Mouse (Mus musculus) intestine, embryonic 15.5 days (tissue): ENCODE results near the gene Gapvd1. TPM values are rescaled to one million over a fixed set of nuclear protein-coding genes. Genes with fewer than 3 reads are reported as not detected.

Experiments used
- ATAC-seq: fragments of 200-750 bp; cut with Nextera tagmentation; 2 replicates; pipeline ENCODE4 v1.8.0; 2017; ENCODE audit warnings: moderate TSS enrichment, moderate library complexity
- H3K27ac ChIP-seq: fragments of 300-500 bp; sonication (generic); 2 replicates; pipeline ENCODE4 v1.5.1; 2015; ENCODE audit warnings: mild to moderate bottlenecking, inconsistent platforms
- H3K27me3 ChIP-seq: fragments of 300-500 bp; sonication (generic); replicated peaks from 2 replicates; pipeline ENCODE4 v1.6.1; 2015; ENCODE audit warnings: inconsistent platforms
- H3K36me3 ChIP-seq: fragments of 300-500 bp; sonication (generic); 2 replicates; pipeline ENCODE4 v1.6.1; 2015; ENCODE audit warnings: inconsistent platforms
- H3K4me1 ChIP-seq: fragments of 300-500 bp; sonication (generic); replicated peaks from 2 replicates; pipeline ENCODE4 v1.6.1; 2015; ENCODE audit warnings: inconsistent platforms
- H3K4me2 ChIP-seq: fragments of 300-500 bp; sonication (generic); replicated peaks from 2 replicates; pipeline ENCODE4 v1.6.1; 2015; ENCODE audit warnings: mild to moderate bottlenecking, inconsistent platforms
- H3K4me3 ChIP-seq: fragments of 300-500 bp; sonication (generic); replicated peaks from 2 replicates; pipeline ENCODE4 v1.5.1; 2015; ENCODE audit warnings: inconsistent platforms
- H3K9ac ChIP-seq: fragments of 300-500 bp; sonication (generic); 2 replicates; pipeline ENCODE4 v1.6.1; 2015; ENCODE audit warnings: inconsistent platforms
- H3K9me3 ChIP-seq: fragments of 300-500 bp; sonication (generic); 2 replicates; pipeline ENCODE4 v1.6.1; 2016; ENCODE audit warnings: inconsistent platforms
- WGBS: fragments of 180-500 bp; shearing (Covaris S2); methylation state at CpG from one replicate; pipeline ENCODE4 v1.1.7; 2015; 5-methylcytosine and 5-hydroxymethylcytosine counted together
- polyA plus RNA-seq: library from polyadenylated mRNA; unstranded; fragments of >200 nt; fragmentation: Nextera tagmentation; extraction: Ambion mirVana; gene quantifications from 2 replicates; pipeline ENCODE4 v1.2.1, GENCODE M21; 2015

The Gapvd1 gene
- polyA plus RNA-seq, 1 experiment from 2014 or later, result 69.5 TPM

GRCm38 (mm10) chr2:34790282-34790681 lies 35.2 kb upstream of the Gapvd1 start:
- ATAC-seq, result no peak
- WGBS, result 93% methylated on average over 8 of the region's 8 CpGs
- no peak overlapping the region for H3K9ac ChIP-seq
- no peak overlapping the region for H3K4me2 ChIP-seq
- no peaks in the 10 kb centered on the region for H3K9me3 ChIP-seq
- H3K36me3 ChIP-seq, result 0 out of 2 replicates have a peak, but pooled peaks cover 9% of the 10 kb centered on the region
- no peak overlapping the region for H3K4me3 ChIP-seq
- no peaks in the 10 kb centered on the region for H3K27me3 ChIP-seq
- no peaks in the 10 kb centered on the region for H3K4me1 ChIP-seq
- no peak overlapping the region for H3K27ac ChIP-seq

GRCm38 (mm10) chr2:34784085-34784484 lies 29.1 kb upstream of the Gapvd1 start:
- no peak overlapping the region for H3K9ac ChIP-seq
- ATAC-seq, result no peak
- peaks cover 33% of the 10 kb centered on the region for H3K36me3 ChIP-seq

GRCm38 (mm10) chr2:34783064-34784020 lies 28.3 kb upstream of the Gapvd1 start:
- Histone ChIP-seq H3K9me3 (no peaks in the 10 kb centered on the region), H3K4me2 (no peak overlapping the region), H3K9ac (no peak overlapping the region), H3K36me3 (peaks cover 36% of the 10 kb centered on the region), H3K27me3 (no peaks in the 10 kb centered on the region), H3K4me3 (no peak overlapping the region), H3K27ac (no peak overlapping the region), H3K4me1 (no peaks in the 10 kb centered on the region)
- 83% methylated on average over 14 of the region's 14 CpGs for WGBS
- peak; percentile 80 for ATAC-seq

More at GRCm38 (mm10) chr2:34784085-34784484, 29.1 kb upstream of the Gapvd1 start:
- 83% methylated on average over 2 of the region's 2 CpGs for WGBS
- H3K4me3 ChIP-seq, result no peak overlapping the region
- H3K27ac ChIP-seq, result no peak overlapping the region
- H3K27me3 ChIP-seq, result no peaks in the 10 kb centered on the region
- no peaks in the 10 kb centered on the region for H3K9me3 ChIP-seq
- H3K4me1 ChIP-seq, result no peaks in the 10 kb centered on the region
- no peak overlapping the region for H3K4me2 ChIP-seq

GRCm38 (mm10) chr2:34777237-34777868 lies 22.3 kb upstream of the Gapvd1 start:
- H3K4me3 ChIP-seq, result no peak overlapping the region
- 67% methylated on average over 1 of the region's 1 CpGs for WGBS
- H3K9me3 ChIP-seq, result no peaks in the 10 kb centered on the region

GRCm38 (mm10) chr2:34774493-34774892 lies 19.5 kb upstream of the Gapvd1 start:
- H3K9me3 ChIP-seq, result no peaks in the 10 kb centered on the region
- ATAC-seq, result no peak
- no peak overlapping the region for H3K27ac ChIP-seq
- peak overlapping the region; percentile 61 for H3K4me2 ChIP-seq
- H3K4me3 ChIP-seq, result peak overlapping the region; percentile 88; the same call in 1 of the 2 replicates
- H3K27me3 ChIP-seq, result no peaks in the 10 kb centered on the region
- 0 out of 2 replicates have a peak overlapping the region, but pooled peaks have one; percentile 12 for H3K9ac ChIP-seq
- peaks cover 34% of the 10 kb centered on the region for H3K36me3 ChIP-seq
- WGBS, result 86% methylated on average over 6 of the region's 6 CpGs
- peaks cover 28% of the 10 kb centered on the region for H3K4me1 ChIP-seq

More at GRCm38 (mm10) chr2:34777237-34777868, 22.3 kb upstream of the Gapvd1 start:
- H3K9ac ChIP-seq, result no peak overlapping the region
- no peak overlapping the region for H3K4me2 ChIP-seq
- H3K27ac ChIP-seq, result no peak overlapping the region
- ATAC-seq, result no peak
- H3K4me1 ChIP-seq, result peaks cover 25% of the 10 kb centered on the region
- H3K27me3 ChIP-seq, result no peaks in the 10 kb centered on the region
- peaks cover 43% of the 10 kb centered on the region for H3K36me3 ChIP-seq

GRCm38 (mm10) chr2:34773673-34774072 lies 18.6 kb upstream of the Gapvd1 start:
- Histone ChIP-seq H3K4me1 (peaks cover 28% of the 10 kb centered on the region), H3K9ac (peak overlapping the region; percentile 96), H3K36me3 (peaks cover 31% of the 10 kb centered on the region), H3K9me3 (no peaks in the 10 kb centered on the region), H3K4me3 (peak overlapping the region; percentile 88), H3K27me3 (no peaks in the 10 kb centered on the region), H3K4me2 (peak overlapping the region; percentile 61), H3K27ac (no peak overlapping the region)
- 82% methylated on average over 4 of the region's 4 CpGs for WGBS
- ATAC-seq, result no peak

- Histone ChIP-seq H3K4me2 (peak overlapping the region; percentile 61), H3K27ac (peak overlapping the region; percentile 86), H3K4me1 (peaks cover 28% of the 10 kb centered on the region), H3K9me3 (no peaks in the 10 kb centered on the region), H3K9ac (peak overlapping the region; percentile 96), H3K4me3 (peak overlapping the region; percentile 88), H3K27me3 (no peaks in the 10 kb centered on the region), H3K36me3 (peaks cover 30% of the 10 kb centered on the region)
- 2% methylated on average over 50 of the region's 50 CpGs for WGBS
- ATAC-seq, result peak; percentile 39
These were observed 17.5 kb upstream of the Gapvd1 start for GRCm38 (mm10) chr2:34772252-34773235.

GRCm38 (mm10) chr2:34771368-34772226 lies 16.6 kb upstream of the Gapvd1 start, which contains the start of gene Hspa5:
TSS of gene Hspa5 (plus strand) at chr2:34771970.
- peak within 1 kb of the TSS; percentile 90 for H3K27ac ChIP-seq
- no peaks in the 10 kb centered on the region for H3K9me3 ChIP-seq
- peak within 1 kb of the TSS; percentile 97 for H3K9ac ChIP-seq
- peak within 1 kb of the TSS; percentile 88 for H3K4me3 ChIP-seq
- peaks cover 26% of the 10 kb centered on the region for H3K36me3 ChIP-seq
- no peaks in the 10 kb centered on the region for H3K27me3 ChIP-seq
- WGBS, result under 1% methylated on average over 60 of the region's 60 CpGs
- peak; percentile 99 for ATAC-seq
- H3K4me1 ChIP-seq, result peaks cover 28% of the 10 kb centered on the region
- H3K4me2 ChIP-seq, result peak within 1 kb of the TSS; percentile 61

- H3K4me1 ChIP-seq, result peaks cover 26% of the 10 kb centered on the region
- peak overlapping the region; percentile 88 for H3K4me3 ChIP-seq
- no peak for ATAC-seq
These were observed 15.9 kb upstream of the Gapvd1 start for GRCm38 (mm10) chr2:34770951-34771350.

GRCm38 (mm10) chr2:34770049-34770448 lies 15.0 kb upstream of the Gapvd1 start:
- H3K27me3 ChIP-seq, result no peaks in the 10 kb centered on the region
- H3K9ac ChIP-seq, result no peak overlapping the region
- ATAC-seq, result no peak
- peaks cover 19% of the 10 kb centered on the region for H3K4me1 ChIP-seq
- peaks cover 17% of the 10 kb centered on the region for H3K36me3 ChIP-seq
- WGBS, result 94% methylated on average over 2 of the region's 2 CpGs
- H3K9me3 ChIP-seq, result no peaks in the 10 kb centered on the region
- peak overlapping the region; percentile 55; the same call in 1 of the 2 replicates for H3K4me2 ChIP-seq
- no peak overlapping the region for H3K4me3 ChIP-seq
- H3K27ac ChIP-seq, result no peak overlapping the region

More at GRCm38 (mm10) chr2:34770951-34771350, 15.9 kb upstream of the Gapvd1 start:
- Histone ChIP-seq H3K4me2 (peak overlapping the region; percentile 55), H3K27ac (peak overlapping the region; percentile 90), H3K27me3 (no peaks in the 10 kb centered on the region), H3K9ac (peak overlapping the region; percentile 97), H3K9me3 (no peaks in the 10 kb centered on the region), H3K36me3 (peaks cover 22% of the 10 kb centered on the region)
- 3% methylated on average over 6 of the region's 6 CpGs for WGBS

- H3K27me3 ChIP-seq, result no peaks in the 10 kb centered on the region
- H3K27ac ChIP-seq, result no peak overlapping the region
- ATAC-seq, result no peak
- no peak overlapping the region for H3K4me3 ChIP-seq
- H3K9ac ChIP-seq, result no peak overlapping the region
- WGBS, result 61% methylated on average over 12 of the region's 12 CpGs
- no peaks in the 10 kb centered on the region for H3K36me3 ChIP-seq
- no peak overlapping the region for H3K4me2 ChIP-seq
- no peaks in the 10 kb centered on the region for H3K4me1 ChIP-seq
- no peaks in the 10 kb centered on the region for H3K9me3 ChIP-seq
These were observed 9.8 kb upstream of the Gapvd1 start for GRCm38 (mm10) chr2:34764801-34765200.
